Mouse (Mus musculus) 3T3-L1 (cell line): ENCODE measurements at regions not wholly inside any gene's neighbourhood (a gene's known extent, or its start where the extent isn't known, plus 50 kb on each side); places are given as distances from the start of the nearest gene placed in this dataset.

Experiments
- DNase-seq: peaks from one replicate; pipeline ENCODE4 v3.0.0-alpha.2; 2015; ENCODE audit warnings: low read depth, low spot score

DNA sequence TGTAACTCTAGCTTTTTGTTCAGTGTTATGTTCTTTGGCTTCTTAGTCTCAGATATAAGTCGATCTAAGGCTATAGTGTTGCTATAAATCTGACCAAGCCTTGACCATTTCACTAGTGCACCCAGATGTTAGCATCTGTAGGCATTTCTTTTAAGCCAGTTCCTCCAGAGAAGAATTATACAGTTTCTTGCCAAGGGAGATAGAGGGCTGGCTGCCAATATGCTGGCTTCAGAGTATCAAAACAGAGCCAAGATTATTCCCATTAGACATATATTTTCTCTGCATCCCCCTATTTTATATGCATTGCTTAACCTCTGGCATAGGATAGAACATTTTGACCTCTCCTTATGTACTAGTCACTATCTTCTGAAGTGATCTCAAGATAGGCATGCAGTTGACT lies 487.5 kb downstream of the Synb start:
- peak; percentile 24 for DNase-seq

DNA sequence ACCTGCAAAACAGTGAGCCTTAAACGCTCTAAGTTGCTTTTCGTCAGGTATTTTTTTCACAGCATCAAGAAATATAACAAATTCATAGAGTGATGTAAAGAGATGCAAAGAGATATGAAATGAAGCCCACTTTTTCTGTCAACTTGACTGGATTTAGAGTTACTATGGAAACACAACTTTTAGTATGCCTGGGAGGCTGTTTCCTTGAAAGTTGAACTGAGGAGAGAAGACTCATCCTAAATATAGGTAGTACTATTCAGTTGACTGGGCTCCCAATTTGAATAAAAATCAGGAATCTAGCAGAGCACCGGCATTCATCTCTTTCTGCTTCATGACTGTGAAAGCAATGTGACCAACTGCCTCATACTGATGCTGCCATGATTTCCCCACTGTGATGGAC lies 509.7 kb downstream of the Synb start:
- no peak for DNase-seq

DNA sequence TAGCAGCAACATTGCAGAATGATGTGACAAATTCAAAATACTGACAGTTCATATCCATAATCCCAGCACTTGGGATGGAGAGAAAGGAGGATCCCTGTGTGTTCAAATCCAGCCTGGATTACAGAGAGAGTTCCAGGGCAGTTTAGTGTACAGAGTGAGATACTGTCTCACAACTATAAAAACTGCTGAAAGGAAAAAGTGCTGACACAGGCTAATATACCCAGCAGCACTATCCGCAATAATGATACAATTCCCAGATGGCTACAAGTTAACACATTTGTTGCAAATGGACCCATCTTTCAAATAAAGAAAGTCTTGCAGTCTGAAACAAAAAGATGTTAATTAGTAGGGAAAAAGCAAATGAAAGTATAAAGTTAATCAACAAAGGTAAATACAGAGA lies 510.9 kb downstream of the Synb start:
- DNase-seq = no peak

DNA sequence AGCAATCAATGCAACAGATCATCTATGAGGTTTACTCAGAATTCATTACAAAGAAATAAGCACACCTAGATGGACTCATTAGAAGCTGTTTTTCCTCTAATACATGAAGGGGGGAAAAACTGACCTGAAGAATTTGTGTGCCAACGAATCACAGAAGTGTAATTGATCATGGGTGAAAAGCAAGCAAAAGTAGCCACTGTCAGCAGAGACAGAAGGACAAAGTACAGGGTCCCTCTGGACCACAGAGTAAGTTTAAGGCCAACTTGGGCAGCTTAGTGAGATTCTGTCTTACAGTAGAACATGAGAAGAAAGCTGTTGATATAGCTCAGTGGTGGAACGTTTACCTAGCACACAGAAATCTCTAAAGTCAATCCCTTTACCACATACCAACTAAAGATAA lies 523.7 kb downstream of the Synb start:
- DNase-seq = no peak

DNA sequence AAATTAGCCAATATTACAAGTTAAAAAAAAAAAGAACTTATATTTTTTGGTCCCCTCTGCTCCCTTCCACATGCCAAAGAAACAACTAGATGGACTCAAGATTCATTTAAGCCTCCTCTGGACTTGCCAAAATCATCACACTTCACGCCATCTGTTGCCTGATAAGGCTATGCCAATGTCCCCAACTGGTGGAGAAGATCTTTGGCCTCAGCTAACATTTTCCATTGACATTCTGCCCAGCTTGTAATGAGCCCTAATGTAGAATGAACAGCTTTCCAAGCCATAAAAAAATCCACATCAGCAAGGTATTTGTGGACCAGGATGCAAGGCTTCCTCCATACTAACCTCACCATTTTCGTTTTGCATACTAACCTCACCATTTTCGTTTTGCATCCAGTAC lies 531.2 kb downstream of the Synb start:
- no peak for DNase-seq

DNA sequence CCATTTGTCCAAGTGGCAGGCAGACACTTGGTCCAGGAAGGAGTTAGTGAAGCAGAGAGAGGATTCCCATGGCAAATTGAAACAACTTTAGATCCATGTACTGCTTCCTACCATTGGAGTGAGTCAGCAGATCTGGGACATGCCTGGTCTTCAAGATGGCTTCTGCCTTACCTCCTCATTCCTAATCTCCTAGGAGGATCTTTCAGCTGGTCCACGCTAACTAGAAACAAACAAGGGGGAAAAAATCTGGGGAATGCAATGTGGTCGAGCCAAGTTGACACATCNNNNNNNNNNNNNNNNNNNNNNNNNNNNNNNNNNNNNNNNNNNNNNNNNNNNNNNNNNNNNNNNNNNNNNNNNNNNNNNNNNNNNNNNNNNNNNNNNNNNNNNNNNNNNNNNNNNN lies 549.4 kb downstream of the Synb start:
- peak; percentile 83 for DNase-seq

DNA sequence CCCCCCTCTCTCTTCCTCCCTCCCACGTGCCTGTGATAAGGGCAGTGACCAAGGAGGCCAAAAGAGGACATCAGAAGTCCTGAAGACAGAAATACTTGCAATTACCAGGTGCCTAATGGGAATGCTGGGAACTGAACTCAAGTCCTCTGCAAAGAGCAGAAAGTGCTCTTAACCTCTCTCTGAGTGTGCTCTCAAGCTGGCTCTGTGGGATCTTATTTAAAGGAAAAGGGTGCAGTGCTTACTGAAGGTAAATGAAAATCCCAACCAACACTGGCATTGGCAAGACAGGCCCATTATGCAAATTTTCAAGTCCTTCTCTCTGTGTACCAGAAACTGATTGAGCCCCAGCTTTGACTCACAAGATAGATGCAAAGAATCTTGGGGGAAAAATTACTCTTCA lies 555.6 kb downstream of the Synb start:
- no peak for DNase-seq

DNA sequence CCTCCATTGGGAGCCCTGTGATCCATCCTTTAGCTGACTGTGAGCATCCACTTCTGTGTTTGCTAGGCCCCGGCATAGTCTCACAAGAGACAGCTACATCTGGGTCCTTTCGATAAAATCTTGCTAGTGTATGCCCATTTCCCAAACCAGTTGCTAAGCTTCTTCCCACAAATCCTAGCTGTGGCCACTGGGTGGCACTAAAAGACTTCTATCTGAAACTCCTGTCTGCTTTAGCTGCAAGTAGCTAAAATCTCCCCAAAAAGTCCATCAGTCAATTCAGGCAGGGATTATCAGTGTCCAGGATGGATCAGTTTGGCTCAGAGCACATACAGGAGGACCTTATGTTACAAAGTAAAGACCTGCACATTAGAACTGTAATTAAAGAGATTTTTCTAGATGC lies 558.3 kb downstream of the Synb start:
- peak; percentile 85 for DNase-seq

DNA sequence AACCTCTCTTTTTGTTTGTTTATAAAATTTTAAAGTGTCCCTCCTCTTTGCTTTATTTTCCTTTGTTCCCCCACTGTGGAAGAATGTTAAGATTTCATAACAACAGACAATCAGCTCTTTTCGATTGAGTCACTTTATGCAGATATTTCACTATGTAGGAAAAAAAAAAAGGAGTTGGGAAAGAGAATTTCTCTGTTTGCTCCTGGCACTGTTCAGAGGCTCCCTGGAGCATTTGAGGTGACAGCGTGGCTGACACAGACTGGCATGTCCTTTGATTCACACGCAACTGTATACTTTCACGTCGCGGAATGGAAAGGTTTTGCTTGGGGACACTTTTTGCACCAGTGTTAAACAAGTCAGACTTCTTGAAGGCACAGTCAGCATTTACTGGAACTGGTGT lies 572.9 kb downstream of the Synb start:
- peak; percentile 40 for DNase-seq

DNA sequence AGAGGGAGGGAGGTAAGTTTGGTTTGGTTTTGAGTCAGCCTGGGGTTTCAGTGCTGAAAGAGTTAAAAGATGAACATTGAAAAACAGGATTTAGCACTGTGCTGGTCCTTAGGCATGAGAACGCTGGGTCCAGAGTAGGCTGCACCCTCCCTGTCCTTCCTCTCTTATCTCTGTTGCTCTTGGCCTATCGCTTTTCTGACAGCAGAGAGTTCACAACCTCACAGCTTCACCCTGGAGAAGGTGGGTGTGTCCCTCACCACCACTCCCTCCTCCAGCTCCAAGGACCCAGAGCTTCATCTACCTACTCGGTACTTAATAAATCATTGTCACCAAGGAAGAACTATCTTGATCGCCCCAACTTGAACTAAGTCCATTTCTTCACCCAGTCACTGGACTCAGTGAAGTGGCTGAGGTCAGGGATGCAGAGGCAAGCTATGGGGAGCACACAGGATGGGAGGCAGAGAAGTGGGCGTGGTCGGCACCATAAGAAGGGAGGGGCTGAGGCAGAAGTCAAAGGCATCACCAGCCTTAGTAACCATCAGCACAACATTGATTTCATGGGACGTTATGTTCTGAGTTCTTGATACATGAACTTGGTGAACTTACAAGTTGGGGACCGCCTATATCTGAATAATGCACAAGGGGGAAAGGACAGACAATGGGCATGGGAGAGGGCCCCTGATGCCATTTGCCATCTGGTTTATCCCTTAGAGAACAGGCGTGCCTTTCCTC lies 574.5 kb downstream of the Synb start:
- peak; percentile 5 for DNase-seq

DNA sequence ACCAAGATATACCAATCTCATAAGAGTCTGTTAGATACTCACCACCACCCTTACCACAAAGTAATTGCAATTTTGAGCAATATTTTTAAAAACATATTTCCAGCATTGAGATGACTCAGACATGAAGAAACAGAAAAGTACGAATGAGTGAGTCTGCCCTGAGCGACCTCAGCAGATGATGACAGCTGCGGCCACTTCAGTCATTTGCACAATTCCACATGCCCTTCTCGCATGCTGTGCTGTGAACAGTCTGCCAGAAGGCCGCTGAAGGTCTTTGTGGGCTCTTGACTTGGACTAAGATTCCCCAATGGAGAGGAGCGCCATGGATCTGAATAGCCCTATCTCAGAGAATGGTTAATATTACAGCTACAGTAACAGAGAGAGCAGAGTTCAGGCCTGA lies 575.3 kb downstream of the Synb start:
- DNase-seq = peak; percentile 73
